Mouse (Mus musculus) megakaryocyte, embryonic 14.5 days (primary cell): ENCODE data around the gene Kcnmb4.

Source experiments
- FLI1 ChIP-seq: IDR thresholded peaks from 2 replicates; pipeline ENCODE4 v1.6.1; 2012; ENCODE audit warnings: low read length, inconsistent platforms, mixed read lengths
- GATA1 ChIP-seq: IDR thresholded peaks from 3 replicates; pipeline ENCODE4 v1.6.1; 2012; ENCODE audit warnings: mixed read lengths, low read length, inconsistent platforms, borderline replicate concordance

DNA sequence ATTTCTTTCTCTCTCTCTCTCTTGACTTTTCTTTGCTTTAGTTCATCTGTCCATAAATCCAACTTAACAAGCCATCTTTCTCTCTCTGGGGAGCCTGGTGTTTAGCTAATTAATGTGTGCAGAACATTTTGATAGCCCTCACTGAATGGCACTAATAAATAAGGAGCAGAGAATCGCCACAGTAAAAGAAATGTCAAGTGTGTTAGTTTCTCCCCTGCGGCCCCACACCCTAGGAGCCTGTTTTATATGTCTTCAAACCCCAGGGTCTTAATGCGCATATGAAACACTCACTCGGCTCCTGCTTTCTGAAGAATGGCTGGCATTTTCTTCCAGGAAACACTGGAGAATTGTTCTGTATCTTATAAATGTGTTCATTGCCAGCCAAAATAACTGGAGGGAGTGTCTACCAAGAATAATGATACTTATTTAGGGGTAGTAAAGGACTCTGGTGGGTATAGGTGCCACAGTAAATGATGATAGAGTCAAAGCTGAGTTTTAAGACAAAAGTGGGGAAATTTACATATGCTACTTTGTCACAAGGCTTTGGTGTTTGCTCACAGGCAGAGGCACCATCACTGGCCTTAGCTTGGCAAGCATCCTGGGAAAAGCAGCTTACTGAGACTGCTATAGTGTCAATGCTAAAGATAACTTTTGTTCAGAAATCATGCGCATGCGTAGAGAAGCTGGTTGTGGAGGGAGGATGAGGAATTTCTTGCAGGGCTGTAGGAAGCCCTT, 102.5 kb downstream of the Kcnmb4 start:
- no peak for TF ChIP-seq GATA1
- no peak for TF ChIP-seq FLI1
